Mouse (Mus musculus): ENCODE data around the gene Ntrk3. TPM values are rescaled to one million over a fixed set of nuclear protein-coding genes. Genes with fewer than 3 reads are reported as not detected.

Ntrk3 gene
- polyA plus RNA-seq, 1 experiment from 2014 or later: 1.3 TPM

DNA sequence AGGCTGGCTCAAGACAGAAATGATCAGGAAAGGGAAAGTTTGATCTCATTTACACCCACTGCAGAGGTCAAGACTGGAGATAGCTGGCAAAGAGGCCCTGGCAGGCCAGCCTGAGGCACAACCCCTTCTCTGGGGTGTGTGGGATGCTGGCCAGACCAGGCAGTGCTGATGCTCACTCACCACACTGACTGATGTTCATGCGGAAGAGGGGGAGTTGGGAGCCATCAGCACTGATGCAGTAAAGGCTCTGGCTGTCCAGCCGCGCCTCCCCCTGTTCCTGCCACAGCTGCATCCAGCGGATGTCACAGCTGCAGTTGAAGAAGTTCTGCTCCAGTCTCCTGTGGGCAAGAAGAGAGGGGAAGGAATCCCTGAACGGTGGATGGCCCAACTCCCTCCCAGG is 275.2 kb downstream of the Ntrk3 start:
- H3K4me3 ChIP-seq (replicated peaks; ENCODE audit: low read depth, low read length): no peak overlapping the region
- 50% methylated on average over 5 of the region's 5 CpGs for WGBS

GRCm38 (mm10) chr7:78459021-78459420 is 278.8 kb downstream of the Ntrk3 start:
- no peak for ATAC-seq (replicated peaks; ENCODE audit: low FRiP score, low read depth)
- TF ChIP-seq CTCF (IDR thresholded peaks at IDR 0.05; ENCODE audit: low read depth): no peak
- Histone ChIP-seq H3K36me3 (ENCODE audit: insufficient read depth, low read length) (no peaks in the 10 kb centered on the region), H3K9me3 (replicated peaks; ENCODE audit: low read length) (no peaks in the 10 kb centered on the region), H3K9ac (ENCODE audit: low read depth, low read length) (no peak overlapping the region), H3K4me1 (replicated peaks; ENCODE audit: insufficient read depth, low read length) (no peaks in the 10 kb centered on the region), H3K4me3 (replicated peaks; ENCODE audit: low read depth, low read length) (no peak overlapping the region), H3K27me3 (ENCODE audit: insufficient read depth, low read length) (no peaks in the 10 kb centered on the region), H3K4me2 (ENCODE audit: low read length) (no peak overlapping the region), H3K27ac (no peak overlapping the region)
- WGBS: 83% methylated on average over 1 of the region's 1 CpGs
- DNase-seq (ENCODE audit: low spot score): no peak

More for the DNA sequence above, 275.2 kb downstream of the Ntrk3 start:
- Histone ChIP-seq H3K4me1 (replicated peaks; ENCODE audit: insufficient read depth, low read length) (no peaks in the 10 kb centered on the region), H3K27me3 (ENCODE audit: insufficient read depth, low read length) (no peaks in the 10 kb centered on the region), H3K27ac (no peak overlapping the region), H3K36me3 (ENCODE audit: insufficient read depth, low read length) (no peaks in the 10 kb centered on the region), H3K4me2 (ENCODE audit: low read length) (no peak overlapping the region), H3K9me3 (replicated peaks; ENCODE audit: low read length) (no peaks in the 10 kb centered on the region), H3K9ac (ENCODE audit: low read depth, low read length) (no peak overlapping the region)
- no peak for TF ChIP-seq CTCF (IDR thresholded peaks at IDR 0.05; ENCODE audit: low read depth)
- DNase-seq (ENCODE audit: low spot score) (peak; percentile 21), ATAC-seq (replicated peaks; ENCODE audit: low FRiP score, low read depth) (peak; percentile 57; the same call in 1 of the 2 replicates)

- Histone ChIP-seq H3K27ac (no peak overlapping the region), H3K9ac (ENCODE audit: low read depth, low read length) (no peak overlapping the region), H3K4me1 (replicated peaks; ENCODE audit: insufficient read depth, low read length) (no peaks in the 10 kb centered on the region), H3K4me3 (replicated peaks; ENCODE audit: low read depth, low read length) (no peak overlapping the region), H3K36me3 (ENCODE audit: insufficient read depth, low read length) (no peaks in the 10 kb centered on the region), H3K9me3 (replicated peaks; ENCODE audit: low read length) (no peaks in the 10 kb centered on the region), H3K4me2 (ENCODE audit: low read length) (no peak overlapping the region), H3K27me3 (ENCODE audit: insufficient read depth, low read length) (no peaks in the 10 kb centered on the region)
- ATAC-seq (replicated peaks; ENCODE audit: low FRiP score, low read depth) (no peak), DNase-seq (ENCODE audit: low spot score) (no peak)
- WGBS: 87% methylated on average over 2 of the region's 2 CpGs
- TF ChIP-seq CTCF (IDR thresholded peaks at IDR 0.05; ENCODE audit: low read depth): no peak
Measured at GRCm38 (mm10) chr7:78451666-78452065, 286.1 kb downstream of the Ntrk3 start.

GRCm38 (mm10) chr7:78449909-78450592 is 287.8 kb downstream of the Ntrk3 start:
- Histone ChIP-seq H3K4me3 (replicated peaks; ENCODE audit: low read depth, low read length) (no peak overlapping the region), H3K4me2 (ENCODE audit: low read length) (no peak overlapping the region), H3K9me3 (replicated peaks; ENCODE audit: low read length) (no peaks in the 10 kb centered on the region), H3K36me3 (ENCODE audit: insufficient read depth, low read length) (no peaks in the 10 kb centered on the region), H3K27me3 (ENCODE audit: insufficient read depth, low read length) (no peaks in the 10 kb centered on the region), H3K27ac (no peak overlapping the region), H3K9ac (ENCODE audit: low read depth, low read length) (no peak overlapping the region), H3K4me1 (replicated peaks; ENCODE audit: insufficient read depth, low read length) (no peaks in the 10 kb centered on the region)
- no peak for DNase-seq (ENCODE audit: low spot score)
- ATAC-seq (replicated peaks; ENCODE audit: low FRiP score, low read depth): no peak
- no peak for TF ChIP-seq CTCF (IDR thresholded peaks at IDR 0.05; ENCODE audit: low read depth)
- WGBS: 85% methylated on average over 6 of the region's 6 CpGs

DNA sequence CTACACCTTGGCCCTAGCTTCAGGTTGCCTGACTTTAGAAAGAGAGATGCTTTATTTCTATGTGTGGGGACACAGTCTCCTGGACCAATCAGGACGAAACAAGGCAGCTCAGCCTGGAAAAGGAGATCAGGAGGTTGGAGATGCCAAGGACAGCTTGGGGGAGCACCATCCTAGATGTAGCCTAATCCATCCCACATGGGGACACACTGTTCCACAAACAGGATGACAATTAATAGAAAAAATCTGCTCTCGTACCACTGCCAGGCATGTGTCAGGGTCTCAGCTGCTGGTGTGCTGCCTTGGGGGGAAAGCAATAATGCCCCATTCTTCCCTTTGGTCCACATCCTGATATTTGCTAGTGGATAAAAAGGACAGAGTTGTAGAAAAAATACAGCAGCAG is 289.0 kb downstream of the Ntrk3 start:
- DNase-seq (ENCODE audit: low spot score) (no peak), ATAC-seq (replicated peaks; ENCODE audit: low FRiP score, low read depth) (no peak)
- Histone ChIP-seq H3K9me3 (replicated peaks; ENCODE audit: low read length) (no peaks in the 10 kb centered on the region), H3K9ac (ENCODE audit: low read depth, low read length) (no peak overlapping the region), H3K4me2 (ENCODE audit: low read length) (no peak overlapping the region), H3K4me3 (replicated peaks; ENCODE audit: low read depth, low read length) (no peak overlapping the region), H3K4me1 (replicated peaks; ENCODE audit: insufficient read depth, low read length) (no peaks in the 10 kb centered on the region), H3K27ac (no peak overlapping the region), H3K36me3 (ENCODE audit: insufficient read depth, low read length) (no peaks in the 10 kb centered on the region), H3K27me3 (ENCODE audit: insufficient read depth, low read length) (no peaks in the 10 kb centered on the region)
- 86% methylated on average over 2 of the region's 2 CpGs for WGBS
- TF ChIP-seq CTCF (IDR thresholded peaks at IDR 0.05; ENCODE audit: low read depth): no peak

DNA sequence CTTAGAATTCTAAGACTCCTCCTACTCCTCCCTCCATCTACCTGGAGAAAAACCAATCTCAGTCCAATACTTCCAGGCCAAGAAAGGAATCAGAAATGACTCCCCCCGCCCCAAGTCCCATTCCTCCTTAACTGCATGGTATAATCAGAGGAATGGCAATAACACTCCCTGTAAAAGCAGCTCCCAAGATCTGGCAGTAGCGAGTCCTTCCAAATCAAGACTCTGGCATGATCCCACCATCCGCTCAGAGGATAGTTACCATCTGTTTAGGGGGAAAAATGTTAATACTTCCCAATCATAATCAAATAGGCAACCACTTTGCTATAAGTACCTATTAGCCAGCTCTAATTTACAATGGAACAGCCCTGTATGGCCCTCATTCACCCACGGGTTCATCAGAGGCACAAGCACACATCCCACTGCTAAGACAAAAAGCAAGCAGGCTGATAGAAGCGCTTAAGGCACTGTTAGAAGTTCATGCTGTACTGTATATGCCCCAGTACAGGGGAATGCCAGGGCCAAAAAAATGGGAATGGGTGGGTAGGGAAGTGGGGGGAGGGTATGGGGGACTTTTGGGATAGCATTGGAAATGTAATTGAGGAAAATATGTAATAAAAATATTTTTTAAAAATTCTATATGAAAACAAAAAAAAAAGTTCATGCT is 294.3 kb downstream of the Ntrk3 start:
- H3K4me2 ChIP-seq (ENCODE audit: low read length): no peak overlapping the region
- H3K9ac ChIP-seq (ENCODE audit: low read depth, low read length): no peak overlapping the region
- ATAC-seq (replicated peaks; ENCODE audit: low FRiP score, low read depth): no peak
- no peaks in the 10 kb centered on the region for H3K36me3 ChIP-seq (ENCODE audit: insufficient read depth, low read length)
- no peak for TF ChIP-seq CTCF (IDR thresholded peaks at IDR 0.05; ENCODE audit: low read depth)
- H3K4me3 ChIP-seq (replicated peaks; ENCODE audit: low read depth, low read length): no peak overlapping the region
- no peaks in the 10 kb centered on the region for H3K9me3 ChIP-seq (replicated peaks; ENCODE audit: low read length)
- no peaks in the 10 kb centered on the region for H3K4me1 ChIP-seq (replicated peaks; ENCODE audit: insufficient read depth, low read length)
- no peak for DNase-seq (ENCODE audit: low spot score)
- WGBS: 88% methylated on average over 5 of the region's 5 CpGs
- no peak overlapping the region for H3K27ac ChIP-seq
- H3K27me3 ChIP-seq (ENCODE audit: insufficient read depth, low read length): no peaks in the 10 kb centered on the region

Measured in kidney, postnatal 0 days (tissue).